Mouse (Mus musculus): ENCODE data around the gene Lama4.
A peak's percentile ranks its signal among the peaks of the same experiment; 100 is the strongest.

Gene Lama4

DNA sequence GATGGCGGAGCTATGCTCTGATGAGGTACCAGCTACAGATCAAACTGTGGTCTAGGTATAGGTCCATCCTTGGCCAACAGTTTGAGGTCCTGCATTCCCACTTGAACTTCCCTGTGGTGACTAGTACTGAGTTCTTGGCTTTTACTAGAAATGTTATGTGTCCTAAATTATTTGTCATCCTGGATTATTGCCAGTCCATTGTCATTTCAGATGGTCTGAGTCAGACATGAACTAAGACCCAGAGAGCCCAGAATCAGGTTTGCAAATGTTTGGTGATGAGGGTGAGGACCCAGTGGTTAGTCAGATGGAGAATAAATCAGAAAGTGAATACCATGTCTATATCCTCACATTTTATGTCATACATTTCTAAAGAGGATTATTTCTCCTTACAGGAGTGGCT lies 192.0 kb downstream of the Lama4 start:
- peak; percentile 56 for DNase-seq (ENCODE audit: low read depth)

DNA sequence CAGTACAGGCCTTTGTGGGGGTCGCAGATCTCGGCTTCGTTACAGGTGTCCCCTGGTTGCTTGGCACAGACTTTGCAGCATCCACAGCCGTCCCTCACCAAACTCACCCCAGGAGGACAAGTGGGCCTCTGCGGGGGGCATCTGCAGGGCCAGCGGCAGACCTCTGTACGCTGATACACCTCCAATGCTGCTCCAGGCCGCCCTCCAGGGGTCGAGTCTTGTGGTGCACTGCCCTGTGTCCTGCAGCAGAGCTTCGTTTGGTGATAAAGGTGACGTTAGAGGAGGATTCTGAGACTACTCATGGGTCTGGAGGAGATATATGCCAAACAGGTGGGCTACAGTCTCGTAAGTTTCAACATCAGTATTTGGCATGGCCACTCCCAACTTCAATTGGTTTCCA lies 193.0 kb downstream of the Lama4 start:
- DNase-seq (ENCODE audit: low read depth), result no peak

Measured in NIH3T3 (cell line).